Mouse (Mus musculus) layer of hippocampus, postnatal 10 days (tissue): ENCODE measurements at regions not wholly inside any gene's neighbourhood (a gene's known extent, or its start where the extent isn't known, plus 50 kb on each side); places are given as distances from the start of the nearest gene placed in this dataset.

ENCODE experiments used
- DNase-seq, 2 experiments: peaks; one replicate each; pipeline ENCODE4 v3.0.0; 2021; ENCODE audit warnings: low spot score in 2 of 2

DNA sequence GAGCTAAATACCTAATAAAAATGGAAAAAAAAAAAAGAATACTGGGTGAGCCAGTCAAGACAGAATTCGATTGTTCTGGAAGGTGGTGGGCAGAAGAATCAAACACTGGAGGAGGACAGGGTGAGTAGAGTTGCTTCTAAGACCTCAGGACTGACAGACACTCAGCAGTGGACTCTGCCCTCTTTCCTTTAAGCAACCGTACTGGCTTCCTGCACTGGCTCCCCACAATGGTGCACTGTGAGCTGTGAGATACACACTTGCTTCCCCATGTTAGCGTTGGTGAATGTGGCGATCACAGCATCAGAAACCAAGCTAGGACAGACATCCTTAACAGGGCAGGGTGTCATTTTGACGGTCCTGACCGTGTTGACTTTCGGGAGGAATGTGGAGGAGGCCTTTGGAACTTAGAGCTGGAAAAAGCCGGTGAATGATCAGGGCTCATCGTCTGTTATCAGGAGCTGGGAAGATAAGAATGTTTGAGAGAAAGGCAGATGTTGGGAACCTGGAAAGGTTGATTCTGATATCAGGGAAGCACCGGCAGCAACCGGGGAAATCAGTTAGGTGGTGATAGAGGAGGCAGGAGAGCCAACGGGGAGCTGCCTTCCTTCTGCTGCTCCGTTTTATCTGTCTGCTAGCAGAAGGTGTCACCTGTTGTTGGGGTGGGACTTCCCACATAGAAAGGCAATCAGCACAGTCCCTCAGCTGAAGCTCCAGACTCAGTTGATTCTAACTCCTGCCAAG lies 254.8 kb downstream of the Ajap1 start:
- no peak for DNase-seq

DNA sequence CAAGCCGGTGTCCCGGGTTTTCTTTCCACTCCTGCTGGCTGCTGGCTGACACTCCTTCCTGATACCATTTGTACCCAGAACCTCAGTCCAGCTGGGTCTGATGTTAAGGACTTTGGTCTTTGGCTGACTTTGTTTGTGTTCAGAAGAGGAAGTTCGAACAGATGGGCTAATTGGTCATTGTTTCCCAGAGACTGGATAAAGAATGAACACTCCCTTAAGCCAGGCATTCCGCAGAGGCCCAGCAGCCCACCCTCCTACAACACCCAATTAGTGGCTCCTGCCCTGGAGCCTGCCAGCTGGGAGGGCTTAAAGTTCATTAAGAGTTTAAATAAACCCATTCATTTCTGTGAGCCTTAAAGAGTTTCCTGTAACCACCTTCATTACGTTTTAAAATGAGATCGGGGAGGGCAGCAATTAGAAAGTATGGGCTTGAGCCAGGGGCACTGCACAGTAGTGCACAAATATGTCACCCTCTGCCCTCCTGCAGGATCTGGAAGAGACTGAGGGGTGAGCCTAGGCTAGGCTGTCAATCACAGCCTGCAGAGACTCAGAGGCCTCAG lies 257.9 kb downstream of the Ajap1 start:
- DNase-seq: peak in 1 of 2 experiments; percentile 16

DNA sequence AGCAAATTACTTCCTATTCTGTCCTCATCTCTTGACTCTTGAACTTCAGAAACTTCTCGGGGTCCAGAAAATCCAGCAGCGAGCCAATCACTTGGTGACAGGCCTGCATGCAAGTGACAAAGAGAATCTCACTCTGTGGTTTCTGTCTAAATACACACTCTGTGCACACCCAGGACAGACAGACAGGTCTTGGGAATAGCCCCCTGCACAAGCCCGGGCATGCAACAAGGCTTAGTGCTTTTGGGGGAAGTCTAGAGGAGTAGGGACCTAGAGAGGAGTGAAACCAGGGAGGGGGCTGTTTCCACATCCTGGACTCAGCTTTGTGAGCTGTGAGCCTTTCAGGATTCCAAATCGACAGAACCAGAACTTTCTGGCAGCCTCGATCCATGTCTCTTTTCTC lies 259.6 kb downstream of the Ajap1 start:
- DNase-seq: no peak

DNA sequence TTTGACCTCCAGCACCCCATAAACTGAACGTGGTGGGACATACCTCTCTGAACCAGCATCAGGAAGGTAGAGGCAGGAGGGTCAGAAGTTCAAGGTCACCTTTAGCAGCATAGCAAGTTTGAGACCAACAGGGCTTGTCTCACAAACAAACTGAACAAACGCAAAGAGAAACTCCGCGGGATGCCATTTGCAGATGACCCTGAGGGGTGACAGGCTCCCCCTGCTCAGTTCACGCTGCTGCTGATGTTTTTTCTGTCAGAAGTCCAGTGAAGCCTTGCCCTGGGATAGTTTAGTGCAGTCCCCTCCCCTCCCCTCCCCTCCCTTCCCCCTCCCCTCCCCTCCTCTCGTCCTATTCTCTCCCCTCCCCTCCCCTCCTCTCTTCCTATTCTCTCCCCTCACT lies 262.1 kb downstream of the Ajap1 start:
- no peak for DNase-seq

DNA sequence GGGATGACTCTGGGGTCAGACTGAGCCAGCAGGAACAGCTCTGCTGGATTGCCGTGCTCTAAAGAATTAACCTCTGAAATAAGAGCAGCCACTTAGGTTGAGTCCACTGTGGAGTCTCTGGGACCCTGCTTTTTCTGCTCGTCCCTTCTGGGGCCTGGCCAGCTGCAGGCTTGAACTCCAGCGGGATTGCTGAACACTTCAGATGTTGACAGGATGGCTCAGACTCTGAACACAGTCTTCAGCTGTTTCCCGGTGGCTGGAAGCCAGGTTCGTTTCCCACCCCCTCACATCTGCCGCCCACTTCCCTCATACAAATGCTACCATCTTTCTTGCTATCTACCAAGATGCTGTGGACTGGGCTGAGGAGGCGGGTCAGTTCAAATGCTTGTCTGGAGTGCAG lies 262.5 kb downstream of the Ajap1 start:
- DNase-seq: peak; percentile 23 to 29

DNA sequence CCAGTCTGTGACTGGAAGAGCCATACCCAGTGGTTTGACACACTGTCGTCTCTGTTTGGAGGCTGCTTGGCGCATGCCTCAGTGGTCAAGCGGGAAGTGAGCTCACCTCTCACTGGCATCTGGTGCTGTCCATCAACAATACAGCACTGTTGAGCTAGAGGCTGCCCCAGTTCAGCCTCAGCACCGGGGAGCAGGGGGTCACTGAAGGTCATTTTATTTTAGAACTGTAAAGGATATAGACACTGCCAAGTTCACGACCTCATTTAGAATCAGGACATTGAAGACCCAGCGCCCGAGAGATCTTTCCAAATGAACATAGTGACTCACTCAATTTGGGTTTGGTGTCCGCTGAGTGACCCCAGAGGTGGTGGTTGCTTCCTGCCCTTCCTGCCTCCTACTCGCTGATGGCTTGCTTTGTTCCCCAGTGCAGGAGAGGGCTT lies 265.1 kb downstream of the Ajap1 start:
- DNase-seq: no peak

DNA sequence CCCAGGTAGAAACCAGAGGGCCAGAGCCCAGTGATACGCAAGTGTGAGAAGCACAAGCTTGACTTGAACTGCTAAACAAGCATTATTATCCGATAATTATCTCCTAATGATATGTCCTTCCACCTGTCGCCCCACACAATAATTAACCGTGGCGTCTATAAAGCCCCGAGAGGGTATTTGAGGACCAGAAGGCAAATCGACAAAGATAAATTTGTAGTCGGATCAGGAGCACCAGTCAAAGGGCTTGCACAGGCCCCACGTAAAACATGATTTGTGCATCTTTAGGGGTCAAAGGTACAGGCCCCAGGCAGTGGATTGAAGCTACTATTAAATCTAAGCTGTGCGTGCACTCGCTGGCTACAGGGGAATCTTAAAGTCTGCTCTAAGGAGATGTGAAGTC lies 270.5 kb downstream of the Ajap1 start:
- no peak for DNase-seq

DNA sequence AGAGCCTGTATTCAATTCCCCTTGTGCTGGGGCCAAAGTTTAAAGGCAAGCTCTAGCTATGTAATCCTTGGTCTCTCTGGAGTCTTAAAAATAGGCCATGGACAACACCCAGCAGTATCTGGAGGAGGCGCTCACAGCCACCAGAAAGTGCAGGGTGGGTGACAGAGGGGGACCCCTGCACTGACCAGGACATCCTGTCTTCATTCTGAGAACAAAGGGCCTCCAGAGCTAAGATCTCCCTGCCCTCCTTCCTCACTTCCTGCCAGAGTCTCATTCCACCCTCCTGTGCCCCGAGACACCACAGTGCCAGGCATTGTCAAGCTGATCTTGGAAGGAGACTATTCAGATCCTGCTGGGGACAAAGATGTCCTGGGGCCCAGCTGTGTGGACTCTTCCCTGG lies 273.8 kb downstream of the Ajap1 start:
- DNase-seq: no peak

DNA sequence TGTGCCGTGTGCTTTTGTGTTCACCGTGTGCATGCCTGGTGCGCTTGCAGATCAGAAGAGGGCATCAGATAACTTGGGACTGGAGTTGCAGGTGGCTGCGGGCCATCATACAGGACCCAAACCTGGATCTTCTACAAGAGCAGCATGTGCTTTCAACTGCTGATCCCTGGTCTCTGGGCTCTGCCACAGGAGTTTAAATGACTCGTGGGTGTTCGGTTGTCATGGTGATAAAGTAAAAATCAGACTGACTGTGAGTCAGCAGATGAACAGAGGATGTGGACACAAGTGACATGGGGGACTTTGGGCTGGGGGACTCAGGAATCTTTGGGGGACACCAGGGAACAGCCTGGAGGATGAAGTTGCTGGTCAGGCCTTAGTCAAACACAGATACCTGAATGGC lies 274.4 kb downstream of the Ajap1 start:
- no peak for DNase-seq

DNA sequence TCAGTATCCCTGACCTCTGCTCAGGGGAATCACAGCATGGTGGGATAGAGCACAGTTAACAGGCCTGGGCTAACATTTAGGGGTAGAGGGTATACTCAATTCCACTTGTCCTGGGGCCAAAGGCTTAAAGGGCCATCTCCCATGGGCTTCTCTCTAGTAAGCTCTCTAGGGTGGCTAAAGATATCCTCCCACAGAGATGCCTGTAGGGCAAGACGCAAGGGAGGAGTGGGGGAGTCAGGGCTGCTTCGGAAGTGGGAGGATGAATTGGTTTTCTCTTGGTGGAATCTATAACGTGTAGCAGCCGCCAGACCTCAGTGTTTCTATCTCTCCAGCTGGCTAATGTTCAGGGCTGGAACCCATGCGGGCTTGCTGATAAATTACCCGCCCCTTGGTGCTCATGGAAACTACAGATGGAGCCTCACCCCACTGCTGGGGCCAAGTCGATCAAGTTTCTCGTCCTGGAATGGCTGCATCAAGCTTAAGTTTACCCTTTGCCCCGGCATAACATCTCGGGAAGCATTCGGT lies 275.0 kb downstream of the Ajap1 start:
- DNase-seq: no peak

DNA sequence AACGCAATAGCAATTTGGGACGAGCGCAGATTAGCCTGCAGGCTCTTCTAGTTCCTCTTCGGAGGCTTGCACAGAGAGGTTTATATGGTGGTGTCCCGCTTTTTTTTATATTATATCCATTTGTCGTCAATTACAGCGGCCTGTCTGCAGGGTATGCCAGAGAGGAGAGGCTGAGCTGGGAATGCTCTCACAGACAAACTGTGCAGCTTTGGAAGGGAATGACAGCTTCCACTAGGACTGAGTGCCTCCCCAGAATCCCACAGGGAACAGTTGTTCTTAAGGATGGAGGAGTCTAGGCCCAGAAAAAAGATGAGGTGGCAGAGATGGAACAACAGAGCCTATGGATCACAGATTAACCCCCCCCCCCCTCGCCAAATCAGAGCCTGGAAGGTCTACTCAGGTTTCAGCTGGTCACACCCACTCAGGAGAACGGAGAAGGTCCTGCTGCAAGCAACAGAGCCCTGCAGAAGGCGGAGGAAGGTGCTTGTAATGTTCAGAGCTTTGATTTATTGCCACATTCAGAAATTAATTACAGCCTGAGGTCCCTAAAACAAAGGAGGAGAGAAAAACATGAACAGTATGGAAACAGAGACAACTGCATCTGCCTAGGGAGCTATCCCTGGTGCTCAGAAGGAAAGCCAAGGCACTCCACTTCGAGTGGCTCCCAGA lies 275.7 kb downstream of the Ajap1 start:
- no peak for DNase-seq

DNA sequence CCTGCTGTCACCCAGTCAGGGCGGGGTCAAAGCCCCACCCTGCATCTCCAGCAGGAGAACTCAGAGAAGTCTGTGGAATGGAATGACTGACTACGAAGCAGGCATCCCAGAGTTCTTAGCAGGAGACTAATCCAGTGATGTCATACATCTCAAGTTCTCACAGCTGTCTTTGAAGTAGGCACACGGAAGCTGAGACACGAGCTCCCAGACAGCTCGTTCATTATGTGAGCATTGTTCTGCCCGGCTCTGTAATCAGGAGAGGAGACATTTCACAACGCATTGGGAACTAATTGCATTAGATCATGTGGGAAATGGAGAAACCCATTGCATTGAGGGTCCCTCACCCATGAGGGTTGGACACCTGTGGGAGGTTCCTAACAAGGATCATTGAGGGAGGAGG lies 277.8 kb downstream of the Ajap1 start:
- no peak for DNase-seq

DNA sequence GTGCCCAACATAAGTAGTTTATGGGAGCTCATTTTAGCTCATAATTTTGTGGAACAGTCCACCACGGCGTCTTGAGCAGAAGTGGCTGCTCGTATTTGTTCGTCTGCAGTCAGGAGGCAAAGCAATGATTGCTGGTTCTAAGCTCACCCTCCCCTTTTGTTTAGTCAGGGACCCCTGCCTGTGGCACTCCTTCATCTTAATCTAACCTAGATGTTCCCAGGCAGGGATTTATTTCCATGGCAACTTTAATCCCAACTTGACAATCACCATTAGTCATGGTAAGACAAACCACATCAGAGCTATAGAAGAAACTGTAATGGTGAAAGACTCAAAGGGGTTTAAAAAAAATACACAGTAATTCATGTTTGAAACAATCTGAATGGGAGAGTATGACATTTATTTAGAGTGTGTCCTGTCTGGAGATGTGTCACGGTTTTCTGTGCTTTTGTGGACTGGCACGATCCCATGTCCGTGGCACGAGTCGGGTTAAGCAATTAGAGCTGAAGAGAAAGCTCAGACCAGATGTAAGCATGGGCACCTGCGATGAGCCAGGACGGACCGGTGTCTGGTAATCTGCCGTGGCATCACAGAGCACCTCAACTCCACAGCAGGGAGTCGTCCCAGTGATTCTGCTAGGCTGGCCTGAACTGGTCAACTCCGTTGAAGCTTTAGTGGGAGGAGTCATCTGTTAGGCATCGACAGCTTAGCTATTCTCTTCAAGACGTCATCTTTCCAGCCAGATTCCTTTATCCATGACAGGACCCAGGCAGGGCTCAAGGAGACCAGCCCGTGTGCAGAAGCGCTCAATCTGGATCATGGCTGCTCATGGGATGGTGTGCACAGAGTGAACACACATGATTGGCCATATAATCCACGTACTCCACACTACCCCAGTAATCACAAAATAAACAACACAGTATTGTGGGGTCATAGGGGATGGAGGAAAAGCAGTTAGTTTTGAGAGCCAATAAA lies 281.5 kb downstream of the Ajap1 start:
- DNase-seq: no peak

DNA sequence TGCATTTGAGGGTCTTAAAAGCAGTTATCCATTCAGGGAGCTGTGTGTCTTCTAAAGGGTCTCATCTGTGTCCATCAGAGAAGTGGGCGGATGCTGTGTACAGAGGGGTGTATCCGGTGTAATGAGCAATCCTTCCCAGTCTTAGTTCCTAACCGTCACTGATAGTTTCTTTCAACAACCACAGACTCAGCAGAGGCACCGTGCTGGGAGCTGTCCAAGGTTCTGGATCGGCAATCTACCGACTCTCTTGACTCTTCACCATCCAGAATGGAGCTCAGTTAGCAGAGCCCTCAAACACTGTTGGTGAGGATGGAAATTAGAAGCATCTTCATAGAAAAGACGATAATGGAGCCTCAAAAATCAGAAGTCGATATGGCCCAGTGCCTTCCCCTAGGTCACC lies 293.1 kb downstream of the Ajap1 start:
- DNase-seq: peak in 1 of 2 experiments; percentile 31

DNA sequence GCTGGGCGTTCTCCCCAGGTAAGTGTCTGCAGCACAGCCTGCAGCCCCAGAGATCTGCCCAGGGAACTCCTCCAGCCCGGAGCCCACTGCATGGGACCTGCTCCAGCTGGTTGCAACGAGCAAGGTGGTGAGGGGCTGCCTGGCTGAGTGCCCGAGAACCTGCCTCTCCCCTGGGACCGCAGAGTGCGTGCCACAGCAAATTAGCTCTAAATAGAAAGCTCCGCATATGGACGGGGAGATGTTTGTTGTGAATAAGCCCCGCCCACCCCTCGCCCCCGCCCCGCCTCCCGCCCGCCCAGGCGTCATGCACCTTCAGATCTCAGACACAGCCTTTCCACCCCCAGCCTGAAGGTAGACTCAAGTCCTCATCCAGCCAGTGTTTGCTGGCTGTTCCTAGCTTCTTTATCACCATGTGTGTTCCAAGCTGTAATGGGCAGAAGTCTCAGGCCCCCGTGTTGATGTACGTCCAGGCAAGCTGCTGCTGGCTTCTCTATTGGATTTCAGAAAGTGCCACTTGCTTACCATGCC lies 294.0 kb downstream of the Ajap1 start:
- no peak for DNase-seq

DNA sequence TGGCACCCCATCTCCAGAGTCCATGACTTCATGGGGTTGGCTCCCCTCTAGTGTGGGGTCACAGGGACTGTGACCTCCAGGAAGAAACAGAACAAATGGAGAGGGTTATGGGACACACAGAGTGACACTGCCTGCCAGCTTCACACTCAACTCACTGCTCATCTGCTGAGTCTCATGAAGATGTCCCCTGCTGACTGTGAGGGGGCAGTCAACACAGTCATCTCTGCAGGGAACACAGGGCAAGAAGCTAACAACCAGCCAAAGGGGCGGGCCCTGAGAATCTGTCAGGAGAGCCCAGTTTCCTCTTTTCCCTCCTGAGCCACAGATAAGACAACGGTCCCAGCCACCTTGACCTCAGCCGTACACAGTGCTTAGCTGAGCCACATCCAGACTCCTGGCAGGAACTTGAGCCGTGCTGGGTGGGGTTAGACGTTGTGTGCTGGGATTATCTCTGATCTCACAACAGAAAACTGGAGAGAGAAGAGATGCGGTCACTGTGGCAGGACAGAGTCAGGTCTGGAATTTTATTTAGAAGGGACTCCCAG lies 294.6 kb downstream of the Ajap1 start:
- no peak for DNase-seq

DNA sequence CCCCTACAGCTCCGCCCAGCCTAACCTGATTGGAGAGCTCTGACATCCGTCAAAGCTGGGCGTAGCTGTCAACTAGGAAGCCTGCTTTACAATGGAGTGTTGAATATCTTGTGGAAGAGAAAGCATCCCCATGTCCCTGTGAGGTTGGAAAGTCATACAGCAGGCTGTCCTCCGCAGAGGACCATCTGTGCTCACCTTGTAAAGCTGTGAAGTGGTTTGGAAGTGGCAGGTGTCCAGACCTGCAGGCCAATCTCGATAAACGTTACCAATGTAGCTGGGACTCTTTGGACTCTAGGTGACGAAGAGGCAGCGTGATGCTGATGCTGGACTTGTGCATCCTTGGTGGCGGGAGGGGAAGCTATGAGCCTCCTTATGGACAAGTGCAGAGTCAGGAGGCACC lies 305.1 kb downstream of the Ajap1 start:
- DNase-seq: no peak

DNA sequence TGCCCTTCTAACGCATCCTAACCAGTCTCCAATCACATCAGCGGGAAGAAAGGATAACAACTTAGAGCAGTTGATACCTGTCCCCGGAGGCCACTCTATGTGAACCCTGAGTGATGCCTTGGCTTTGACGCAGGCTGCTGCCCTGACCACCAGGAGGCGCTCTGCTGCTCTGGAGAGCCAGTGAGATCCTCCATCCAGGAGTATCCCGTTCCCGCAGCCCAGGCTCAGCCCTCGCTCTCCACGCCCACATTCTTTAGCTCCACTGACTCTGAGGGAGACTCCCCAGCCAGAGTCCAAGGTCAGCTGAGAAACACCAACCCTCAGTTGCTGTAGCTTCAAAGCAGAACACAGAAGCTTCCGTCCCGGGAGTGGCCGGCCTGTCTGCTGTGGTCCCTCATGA lies 307.0 kb downstream of the Ajap1 start:
- peak; percentile 42 to 51 for DNase-seq

DNA sequence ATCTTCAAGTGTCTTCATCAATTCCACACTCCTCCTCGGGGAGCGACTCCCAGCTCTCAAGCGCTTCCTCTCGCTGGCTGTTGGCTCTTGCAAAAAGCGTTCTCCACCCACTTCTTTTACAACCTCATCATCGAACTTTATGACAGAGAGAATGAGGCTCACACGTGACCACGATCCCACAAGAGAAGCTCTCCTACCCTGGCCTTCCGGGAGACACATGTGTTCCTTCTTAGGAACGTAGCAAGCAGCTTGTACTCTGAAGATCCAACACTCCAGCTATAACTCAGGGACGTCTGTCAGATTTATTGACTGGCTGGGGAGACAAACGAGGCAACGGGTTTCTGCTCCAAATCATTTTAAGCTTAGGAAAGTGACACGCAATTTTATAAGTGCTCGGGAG lies 307.5 kb downstream of the Ajap1 start:
- DNase-seq: no peak

DNA sequence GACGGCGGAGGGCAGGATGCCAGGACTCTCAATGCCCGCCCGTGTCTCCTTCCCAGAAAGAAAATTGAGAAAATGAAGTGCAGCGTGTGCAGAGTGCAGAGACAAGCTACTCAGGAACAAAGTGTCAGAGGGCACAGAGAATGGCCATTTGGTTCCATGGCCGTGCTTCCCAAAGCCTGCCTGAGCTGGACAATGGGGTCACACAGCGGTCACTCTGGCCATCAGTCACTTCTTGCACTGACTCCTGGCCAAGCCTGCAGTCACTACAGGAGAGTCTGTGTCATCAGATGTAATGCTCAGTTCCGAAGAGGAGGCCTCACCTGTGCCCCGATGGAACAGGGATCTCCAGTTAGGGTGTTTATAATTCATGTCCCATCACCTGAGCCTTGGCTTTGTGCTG lies 312.6 kb downstream of the Ajap1 start:
- DNase-seq: no peak

DNA sequence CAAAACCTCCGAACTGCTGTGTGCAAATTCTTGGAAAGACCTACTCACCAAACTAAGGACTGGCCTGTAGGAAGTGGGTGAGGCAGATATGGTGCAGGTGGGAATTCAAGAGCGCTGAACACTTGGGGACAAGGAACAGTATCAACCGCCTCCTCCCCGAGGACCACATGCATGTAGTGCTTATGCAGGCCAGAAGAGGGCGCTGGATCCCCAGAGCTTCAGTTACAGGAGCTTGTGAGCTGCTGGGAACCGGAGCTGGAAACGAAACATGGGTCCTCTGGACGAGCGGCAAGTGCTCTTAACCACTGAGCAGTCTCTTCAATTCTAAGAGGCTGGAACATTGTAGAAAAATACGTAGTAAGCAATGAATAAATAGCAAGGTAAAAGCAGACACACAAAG lies 317.8 kb downstream of the Ajap1 start:
- no peak for DNase-seq
